Mouse (Mus musculus): ENCODE results near the gene 4933411K16Rik.

Gene 4933411K16Rik

GRCm38 (mm10) chr19:42051948-42052347 is at the start of gene 4933411K16Rik:
Gene 4933411K16Rik, plus strand, starts transcription at chr19:42052248.
- DNase-seq (ENCODE audit: low spot score in 2 of 2) = no peak

GRCm38 (mm10) chr19:42004258-42004657 is 47.8 kb upstream of the 4933411K16Rik start:
- DNase-seq (ENCODE audit: low spot score in 2 of 2) = no peak

- DNase-seq (ENCODE audit: low spot score in 2 of 2) = peak in 1 of 2 experiments; percentile 43
Observed at GRCm38 (mm10) chr19:42005616-42006015, 46.4 kb upstream of the 4933411K16Rik start.

- DNase-seq (ENCODE audit: low spot score in 2 of 2) = no peak
Observed at GRCm38 (mm10) chr19:42006568-42006967, 45.5 kb upstream of the 4933411K16Rik start.

- DNase-seq (ENCODE audit: low spot score in 2 of 2) = no peak
Observed at GRCm38 (mm10) chr19:42008586-42008985, 43.5 kb upstream of the 4933411K16Rik start.

- no peak for DNase-seq (ENCODE audit: low spot score in 2 of 2)
Observed at GRCm38 (mm10) chr19:42009067-42009466, 43.0 kb upstream of the 4933411K16Rik start.

- no peak for DNase-seq (ENCODE audit: low spot score in 2 of 2)
Observed at GRCm38 (mm10) chr19:42010436-42010835, 41.6 kb upstream of the 4933411K16Rik start.

- DNase-seq (ENCODE audit: low spot score in 2 of 2) = no peak
Observed at GRCm38 (mm10) chr19:42011123-42011522, 40.9 kb upstream of the 4933411K16Rik start.

- DNase-seq (ENCODE audit: low spot score in 2 of 2) = no peak
Observed at GRCm38 (mm10) chr19:42014231-42014825, 37.7 kb upstream of the 4933411K16Rik start.

- DNase-seq (ENCODE audit: low spot score in 2 of 2) = no peak
Observed at GRCm38 (mm10) chr19:42015001-42015400, 37.0 kb upstream of the 4933411K16Rik start.

GRCm38 (mm10) chr19:42016251-42016650 is 35.8 kb upstream of the 4933411K16Rik start:
- DNase-seq (ENCODE audit: low spot score in 2 of 2) = no peak

- DNase-seq (ENCODE audit: low spot score in 2 of 2) = no peak
Observed at GRCm38 (mm10) chr19:42016840-42017239, 35.2 kb upstream of the 4933411K16Rik start.

GRCm38 (mm10) chr19:42017399-42018247 is 34.4 kb upstream of the 4933411K16Rik start:
- no peak for DNase-seq (ENCODE audit: low spot score in 2 of 2)

GRCm38 (mm10) chr19:42019011-42019522 is 33.0 kb upstream of the 4933411K16Rik start:
- DNase-seq (ENCODE audit: low spot score in 2 of 2) = no peak

- no peak for DNase-seq (ENCODE audit: low spot score in 2 of 2)
Observed at GRCm38 (mm10) chr19:42021681-42022541, 30.1 kb upstream of the 4933411K16Rik start.

- DNase-seq (ENCODE audit: low spot score in 2 of 2) = no peak
Observed at GRCm38 (mm10) chr19:42022542-42022848, 29.6 kb upstream of the 4933411K16Rik start.

- peak; percentile 50 to 58 for DNase-seq (ENCODE audit: low spot score in 2 of 2)
Observed at GRCm38 (mm10) chr19:42026158-42026557, 25.9 kb upstream of the 4933411K16Rik start.

GRCm38 (mm10) chr19:42031112-42031511 is 20.9 kb upstream of the 4933411K16Rik start:
- DNase-seq (ENCODE audit: low spot score in 2 of 2) = no peak

- DNase-seq (ENCODE audit: low spot score in 2 of 2) = no peak
Observed at GRCm38 (mm10) chr19:42033611-42034010, 18.4 kb upstream of the 4933411K16Rik start.

GRCm38 (mm10) chr19:42034146-42034775 is 17.8 kb upstream of the 4933411K16Rik start:
- no peak for DNase-seq (ENCODE audit: low spot score in 2 of 2)

GRCm38 (mm10) chr19:42034881-42035455 is 17.1 kb upstream of the 4933411K16Rik start:
- DNase-seq (ENCODE audit: low spot score in 2 of 2) = no peak
